Mouse (Mus musculus) stomach, embryonic 15.5 days (tissue): Measurements from ENCODE around the gene Retreg1. TPM values are rescaled to one million over a fixed set of nuclear protein-coding genes. Genes with fewer than 3 reads are reported as not detected.

Experiments used
- ATAC-seq: fragments of 200-750 bp; cut with Nextera tagmentation; 2 replicates; pipeline ENCODE4 v1.8.0; 2017; ENCODE audit warnings: low read depth, moderate number of reproducible peaks, moderate TSS enrichment; ENCODE audit not compliant: insufficient read depth, low FRiP score
- H3K27ac ChIP-seq: fragments of 300-500 bp; sonication (generic); 2 replicates; pipeline ENCODE4 v1.5.1; 2015; ENCODE audit warnings: mild to moderate bottlenecking, inconsistent platforms
- H3K27me3 ChIP-seq: fragments of 300-500 bp; sonication (generic); replicated peaks from 2 replicates; pipeline ENCODE4 v1.6.1; 2015; ENCODE audit warnings: inconsistent platforms
- H3K36me3 ChIP-seq: fragments of 300-500 bp; sonication (generic); 2 replicates; pipeline ENCODE4 v1.6.1; 2015; ENCODE audit warnings: inconsistent platforms
- H3K4me1 ChIP-seq: fragments of 300-500 bp; sonication (generic); 2 replicates; pipeline ENCODE4 v1.6.1; 2015; ENCODE audit warnings: inconsistent platforms
- H3K4me2 ChIP-seq: fragments of 300-500 bp; sonication (generic); 2 replicates; pipeline ENCODE4 v1.6.1; 2015; ENCODE audit warnings: mild to moderate bottlenecking, inconsistent platforms
- H3K4me3 ChIP-seq: fragments of 300-500 bp; sonication (generic); replicated peaks from 2 replicates; pipeline ENCODE4 v1.5.1; 2015; ENCODE audit warnings: inconsistent platforms
- H3K9ac ChIP-seq: fragments of 300-500 bp; sonication (generic); 2 replicates; pipeline ENCODE4 v1.6.1; 2015; ENCODE audit warnings: inconsistent platforms
- H3K9me3 ChIP-seq: fragments of 300-500 bp; sonication (generic); 2 replicates; pipeline ENCODE4 v1.6.1; 2016; ENCODE audit warnings: inconsistent platforms
- WGBS: fragments of 180-500 bp; shearing (Covaris S2); methylation state at CpG from one replicate; pipeline ENCODE4 v1.1.7; 2015; 5-methylcytosine and 5-hydroxymethylcytosine counted together
- polyA plus RNA-seq: library from polyadenylated mRNA; unstranded; fragments of >200 nt; fragmentation: Nextera tagmentation; extraction: Ambion mirVana; gene quantifications from 2 replicates; pipeline ENCODE4 v1.2.1, GENCODE M21; 2015

Gene Retreg1
- polyA plus RNA-seq, 1 experiment from 2014 or later = 13.7 TPM

GRCm38 (mm10) chr15:25927106-25927505, 84.1 kb downstream of the Retreg1 start:
- no peaks in the 10 kb centered on the region for H3K27me3 ChIP-seq
- no peak overlapping the region for H3K9ac ChIP-seq
- no peaks in the 10 kb centered on the region for H3K9me3 ChIP-seq
- no peak overlapping the region for H3K4me3 ChIP-seq
- no peak overlapping the region for H3K4me2 ChIP-seq
- no peak for ATAC-seq
- no peaks in the 10 kb centered on the region for H3K36me3 ChIP-seq
- no peaks in the 10 kb centered on the region for H3K4me1 ChIP-seq
- H3K27ac ChIP-seq = no peak overlapping the region
- 88% methylated on average over 14 of the region's 14 CpGs for WGBS

- no peaks in the 10 kb centered on the region for H3K27me3 ChIP-seq
- H3K9me3 ChIP-seq = no peaks in the 10 kb centered on the region
- H3K36me3 ChIP-seq = no peaks in the 10 kb centered on the region
- no peak overlapping the region for H3K27ac ChIP-seq
- no peak overlapping the region for H3K4me2 ChIP-seq
- ATAC-seq = no peak
- 84% methylated on average over 8 of the region's 8 CpGs for WGBS
- H3K9ac ChIP-seq = no peak overlapping the region
- H3K4me3 ChIP-seq = no peak overlapping the region
- peaks cover 1% of the 10 kb centered on the region; the same call in 1 of the 2 replicates for H3K4me1 ChIP-seq
These were observed 85.0 kb downstream of the Retreg1 start for GRCm38 (mm10) chr15:25928001-25928400.

- Histone ChIP-seq H3K4me3 (no peak overlapping the region), H3K9ac (no peak overlapping the region), H3K27ac (no peak overlapping the region), H3K27me3 (no peaks in the 10 kb centered on the region), H3K4me1 (peaks cover 9% of the 10 kb centered on the region), H3K4me2 (no peak overlapping the region), H3K36me3 (no peaks in the 10 kb centered on the region), H3K9me3 (no peaks in the 10 kb centered on the region)
- ATAC-seq = no peak
- 63% methylated on average over 5 of the region's 5 CpGs for WGBS
These were observed 85.9 kb downstream of the Retreg1 start for GRCm38 (mm10) chr15:25928831-25929230.

- no peak overlapping the region for H3K4me2 ChIP-seq
- no peak overlapping the region for H3K4me3 ChIP-seq
- H3K4me1 ChIP-seq = peaks cover 11% of the 10 kb centered on the region
- WGBS = 52% methylated on average over 11 of the region's 11 CpGs
- no peak for ATAC-seq
- H3K36me3 ChIP-seq = no peaks in the 10 kb centered on the region
- H3K27ac ChIP-seq = no peak overlapping the region
- no peaks in the 10 kb centered on the region for H3K9me3 ChIP-seq
- H3K9ac ChIP-seq = no peak overlapping the region
- H3K27me3 ChIP-seq = no peaks in the 10 kb centered on the region
These were observed 86.5 kb downstream of the Retreg1 start for GRCm38 (mm10) chr15:25929518-25929917.

GRCm38 (mm10) chr15:25929936-25930335, 87.0 kb downstream of the Retreg1 start:
- no peak for ATAC-seq
- H3K36me3 ChIP-seq = no peaks in the 10 kb centered on the region
- no peak overlapping the region for H3K27ac ChIP-seq
- WGBS = 74% methylated on average over 10 of the region's 10 CpGs
- no peaks in the 10 kb centered on the region for H3K9me3 ChIP-seq
- H3K27me3 ChIP-seq = no peaks in the 10 kb centered on the region
- no peak overlapping the region for H3K9ac ChIP-seq
- H3K4me1 ChIP-seq = peaks cover 11% of the 10 kb centered on the region
- no peak overlapping the region for H3K4me2 ChIP-seq
- no peak overlapping the region for H3K4me3 ChIP-seq

- Histone ChIP-seq H3K9ac (no peak overlapping the region), H3K4me3 (no peak overlapping the region), H3K27ac (no peak overlapping the region), H3K9me3 (no peaks in the 10 kb centered on the region), H3K27me3 (no peaks in the 10 kb centered on the region), H3K4me1 (peaks cover 11% of the 10 kb centered on the region), H3K36me3 (no peaks in the 10 kb centered on the region), H3K4me2 (no peak overlapping the region)
- 90% methylated on average over 5 of the region's 5 CpGs for WGBS
- no peak for ATAC-seq
These were observed 87.7 kb downstream of the Retreg1 start for GRCm38 (mm10) chr15:25930657-25931056.

- H3K27me3 ChIP-seq = no peaks in the 10 kb centered on the region
- ATAC-seq = no peak
- H3K4me2 ChIP-seq = no peak overlapping the region
These were observed 89.5 kb downstream of the Retreg1 start for GRCm38 (mm10) chr15:25932497-25932896.

GRCm38 (mm10) chr15:25932937-25933684, 90.1 kb downstream of the Retreg1 start:
- no peaks in the 10 kb centered on the region for H3K27me3 ChIP-seq
- H3K9me3 ChIP-seq = no peaks in the 10 kb centered on the region
- peak overlapping the region; percentile 1; the same call in 1 of the 2 replicates for H3K4me2 ChIP-seq
- no peaks in the 10 kb centered on the region for H3K36me3 ChIP-seq
- H3K4me3 ChIP-seq = no peak overlapping the region
- H3K4me1 ChIP-seq = peaks cover 11% of the 10 kb centered on the region
- H3K27ac ChIP-seq = peak overlapping the region; percentile 63
- peak; percentile 63 for ATAC-seq
- 40% methylated on average over 16 of the region's 16 CpGs for WGBS
- H3K9ac ChIP-seq = no peak overlapping the region

More at GRCm38 (mm10) chr15:25932497-25932896, 89.5 kb downstream of the Retreg1 start:
- Histone ChIP-seq H3K4me1 (peaks cover 11% of the 10 kb centered on the region), H3K9me3 (no peaks in the 10 kb centered on the region), H3K27ac (no peak overlapping the region), H3K4me3 (no peak overlapping the region), H3K9ac (no peak overlapping the region), H3K36me3 (no peaks in the 10 kb centered on the region)
- WGBS = 62% methylated on average over 9 of the region's 9 CpGs

GRCm38 (mm10) chr15:25933685-25934108, 90.7 kb downstream of the Retreg1 start:
- Histone ChIP-seq H3K36me3 (no peaks in the 10 kb centered on the region), H3K9me3 (no peaks in the 10 kb centered on the region), H3K4me3 (no peak overlapping the region), H3K4me2 (peak overlapping the region; percentile 1; the same call in 1 of the 2 replicates), H3K9ac (no peak overlapping the region), H3K27ac (peak overlapping the region; percentile 63; the same call in 1 of the 2 replicates), H3K4me1 (peaks cover 11% of the 10 kb centered on the region), H3K27me3 (no peaks in the 10 kb centered on the region)
- ATAC-seq = no peak
- WGBS = 58% methylated on average over 7 of the region's 7 CpGs

- no peak for ATAC-seq
- H3K4me1 ChIP-seq = peaks cover 11% of the 10 kb centered on the region
- no peak overlapping the region for H3K27ac ChIP-seq
- H3K9me3 ChIP-seq = no peaks in the 10 kb centered on the region
- no peak overlapping the region for H3K4me3 ChIP-seq
- no peaks in the 10 kb centered on the region for H3K27me3 ChIP-seq
- H3K4me2 ChIP-seq = no peak overlapping the region
- 89% methylated on average over 7 of the region's 7 CpGs for WGBS
- H3K9ac ChIP-seq = no peak overlapping the region
- no peaks in the 10 kb centered on the region for H3K36me3 ChIP-seq
These were observed 91.4 kb downstream of the Retreg1 start for GRCm38 (mm10) chr15:25934411-25934810.

- H3K4me3 ChIP-seq = no peak overlapping the region
- no peak overlapping the region for H3K9ac ChIP-seq
- no peaks in the 10 kb centered on the region for H3K27me3 ChIP-seq
- 84% methylated on average over 7 of the region's 7 CpGs for WGBS
- no peak overlapping the region for H3K4me2 ChIP-seq
- peaks cover 7% of the 10 kb centered on the region for H3K4me1 ChIP-seq
- no peaks in the 10 kb centered on the region for H3K9me3 ChIP-seq
- no peaks in the 10 kb centered on the region for H3K36me3 ChIP-seq
- no peak for ATAC-seq
- no peak overlapping the region for H3K27ac ChIP-seq
These were observed 95.5 kb downstream of the Retreg1 start for GRCm38 (mm10) chr15:25938496-25938895.

- Histone ChIP-seq H3K4me3 (peak overlapping the region; percentile 34), H3K27me3 (no peaks in the 10 kb centered on the region), H3K4me1 (peaks cover 2% of the 10 kb centered on the region; the same call in 1 of the 2 replicates), H3K9me3 (no peaks in the 10 kb centered on the region), H3K36me3 (no peaks in the 10 kb centered on the region), H3K9ac (no peak overlapping the region), H3K27ac (peak overlapping the region; percentile 68), H3K4me2 (peak overlapping the region; percentile 52)
- WGBS = 30% methylated on average over 24 of the region's 24 CpGs
- ATAC-seq = peak; percentile 85
These were observed 97.7 kb downstream of the Retreg1 start for GRCm38 (mm10) chr15:25940397-25941377.
